Mouse (Mus musculus): ENCODE results near the gene Mkrn3.

Mkrn3 gene

DNA sequence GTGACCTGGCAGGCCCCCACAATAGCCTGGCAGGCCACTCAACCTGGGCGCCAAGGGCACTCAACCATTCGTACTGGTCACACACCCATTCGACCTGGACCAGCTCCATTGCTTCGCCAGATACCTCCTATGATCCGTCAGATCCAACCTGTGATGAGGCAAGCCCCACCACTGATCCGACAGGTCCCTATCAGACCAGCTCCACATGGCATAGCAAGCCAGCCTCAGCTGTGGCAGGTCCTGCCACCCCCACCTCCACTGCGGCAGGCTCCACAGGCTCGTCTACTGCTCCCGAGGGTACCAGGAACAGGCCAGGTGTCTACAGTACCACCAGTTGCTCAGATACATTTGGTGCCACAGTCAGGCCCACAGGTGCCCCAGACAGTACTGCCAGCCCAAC, 41.4 kb downstream of the Mkrn3 start:
- no peak for DNase-seq (ENCODE audit: low read depth)

DNA sequence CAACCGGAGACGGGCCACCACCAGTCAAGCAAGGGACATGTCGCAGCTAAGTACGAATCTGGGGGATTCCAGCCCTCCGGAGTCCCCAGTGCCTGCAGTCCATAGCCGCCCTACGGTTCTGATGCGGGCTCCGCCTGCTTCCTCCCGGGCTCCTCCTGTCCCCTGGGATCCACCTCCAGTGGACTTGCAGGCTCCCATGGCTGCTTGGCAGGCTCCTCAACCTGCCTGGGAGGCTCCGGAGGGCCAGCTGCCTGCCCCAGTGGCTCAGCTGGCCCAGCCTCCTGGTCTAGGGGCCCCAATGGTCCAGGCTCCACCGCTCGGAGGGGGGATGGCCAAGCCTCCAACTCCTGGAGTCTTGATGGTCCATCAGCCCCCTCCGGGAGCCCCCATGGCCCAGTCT, 42.6 kb downstream of the Mkrn3 start:
- DNase-seq (ENCODE audit: low read depth), result no peak

DNA sequence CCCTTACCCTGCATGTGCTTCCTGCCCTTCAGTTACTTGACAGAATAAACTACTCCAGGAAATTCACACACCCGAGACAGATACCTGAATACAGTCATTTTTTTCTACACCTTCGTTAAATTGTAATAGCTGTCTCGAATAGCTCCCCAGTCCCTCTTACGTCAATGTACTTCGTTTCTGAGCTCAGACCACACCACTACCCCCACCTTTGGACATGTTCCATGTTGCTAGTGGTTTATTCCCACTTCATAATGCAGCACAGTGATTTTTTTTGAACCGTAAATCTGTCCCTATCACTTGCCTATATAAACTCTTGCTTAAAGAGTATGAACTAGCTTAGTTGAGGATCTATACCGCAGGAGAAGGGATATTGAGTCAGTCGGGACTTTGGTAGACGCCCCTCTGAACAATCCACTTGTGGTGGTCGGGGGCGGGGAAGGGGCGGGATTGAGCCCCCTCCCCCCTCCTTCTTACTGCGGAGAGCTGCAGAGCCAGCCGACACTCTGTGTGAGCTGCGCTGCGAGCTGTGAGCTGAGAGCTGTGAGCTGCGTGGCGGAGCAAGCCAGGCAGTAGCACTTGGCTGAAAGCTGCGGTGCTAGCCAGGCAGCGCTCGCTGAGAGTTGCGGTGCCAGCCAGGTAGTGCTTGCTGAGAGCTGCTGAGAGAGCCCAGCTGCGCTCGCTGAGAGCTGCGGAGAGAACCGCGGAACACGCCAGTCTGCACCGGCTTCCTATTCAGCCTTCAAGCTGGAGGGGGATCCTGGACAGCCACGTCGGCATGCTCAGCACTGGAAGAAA, 43.2 kb downstream of the Mkrn3 start, which contains the start of gene Magel2:
Gene Magel2, plus strand, starts transcription at position 501 of the 795 bp plus-strand sequence.
- no peak for DNase-seq (ENCODE audit: low read depth)

DNA sequence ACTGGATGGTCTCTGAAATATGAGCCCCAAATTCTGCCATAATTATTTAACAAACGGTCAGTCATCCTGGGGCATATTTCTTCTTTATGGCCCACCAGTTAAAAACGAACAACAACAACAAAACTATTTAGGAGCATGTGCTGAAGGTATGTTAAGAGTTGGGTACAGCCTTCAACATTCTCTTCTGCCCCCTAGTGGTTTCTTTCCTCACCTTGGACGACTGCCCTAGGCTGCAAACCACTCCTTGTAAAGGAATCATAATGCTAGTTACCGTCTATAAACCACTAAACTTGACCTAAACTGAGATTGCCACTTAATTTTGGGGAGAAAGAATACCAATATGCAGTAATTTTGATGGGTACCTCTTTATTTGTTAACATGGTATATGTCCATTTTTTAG, 44.3 kb downstream of the Mkrn3 start:
- no peak for DNase-seq (ENCODE audit: low read depth)

All from fibroblast of lung, adult 2 months (primary cell).